Mouse (Mus musculus): ENCODE results near the gene Pcp4l1.

- no peak for TF ChIP-seq CTCF (IDR thresholded peaks at IDR 0.05; ENCODE audit: low read depth)
- TF ChIP-seq EP300 (IDR thresholded peaks at IDR 0.05; ENCODE audit: low read depth), result no peak
Observed at GRCm38 (mm10) chr1:171213801-171214496, 17.9 kb upstream of the Pcp4l1 start, which contains the start of gene Nr1i3.

All from heart, postnatal 0 days (tissue).